8 mouse cellular contexts compared by ENCODE assay signal in genomic region chr17:46160090-46160662, GRCm38 (mm10). TPM values are rescaled to one million over a fixed set of nuclear protein-coding genes. Genes with fewer than 3 reads are reported as not detected.
DNase-seq lines count a peak whose midpoint lies in the region; TF ChIP-seq lines count a peak whose summit lies in the region.

No protein-coding gene starts in this region.

- TF ChIP-seq CTCF in cortical plate, adult 2 months (IDR thresholded peaks at IDR 0.05; ENCODE audit: extremely low read depth, insufficient read depth, low read length): no peak

- peak; percentile 58; the same call in 1 of the 2 replicates for TF ChIP-seq POLR2A in cortical plate, adult 2 months (IDR thresholded peaks at IDR 0.05; ENCODE audit: extremely low read depth, insufficient read depth, low read length)

- H3K27ac ChIP-seq in cortical plate, adult 2 months (ENCODE audit: insufficient read depth, low read length): peak overlapping the region; percentile 79

- no peaks in the 10 kb centered on the region for H3K27me3 ChIP-seq in megakaryocyte, embryonic 14.5 days (replicated peaks)

- peak overlapping the region; percentile 46 for H3K4me3 ChIP-seq in cortical plate, adult 2 months (ENCODE audit: insufficient read depth, low read length)
- peak overlapping the region; percentile 95 for H3K4me3 ChIP-seq in megakaryocyte, embryonic 14.5 days (replicated peaks)

- peaks cover 2% of the 10 kb centered on the region; the same call in 1 of the 2 replicates for H3K4me1 ChIP-seq in cortical plate, adult 2 months (ENCODE audit: control insufficient read depth, insufficient read depth, low read length)
- peaks cover 77% of the 10 kb centered on the region for H3K4me1 ChIP-seq in megakaryocyte, embryonic 14.5 days

- no peaks in the 10 kb centered on the region for H3K9me3 ChIP-seq in megakaryocyte, embryonic 14.5 days

- DNase-seq in ZHBTc4 (ENCODE audit: low read depth, low spot score): peak; percentile 96
- DNase-seq in gastrocnemius, adult 8-10 months (ENCODE audit: low spot score in 2 of 2): peak; percentile 90 to 92
- peak; percentile 77 for DNase-seq in hindlimb bud, embryonic 11.5 days (ENCODE audit: extremely low spot score, low read depth, low spot score)
- peak; percentile 68 to 84 for DNase-seq in left cerebral cortex, adult 8-10 months (ENCODE audit: low spot score in 2 of 2)
- peak; percentile 84 for DNase-seq in right cerebral cortex, postnatal 14 days
- DNase-seq in urinary bladder, postnatal 36 days (ENCODE audit: low spot score in 2 of 2): peak; percentile 91 to 92

- peaks cover 34% of the 10 kb centered on the region for H3K36me3 ChIP-seq in megakaryocyte, embryonic 14.5 days (replicated peaks; ENCODE audit: low read length)

RNA-seq across cellular contexts. Expression of gene Gtpbp2, which starts 0.7 kb away (rescaled TPM):
- 161 and 187 TPM in 2 replicates for polyA plus RNA-seq in cortical plate, adult 2 months (2012; rRNA removed)
- 10 to 100 TPM; 37.0 to 43.9 (median 40.3) TPM for total RNA-seq in gastrocnemius, adult 8-10 months (2022)
- 100 to 1,000 TPM in 3 of 4 experiments, 10 to 100 TPM in 1; 93.8 to 107 (median 103) TPM for total RNA-seq in left cerebral cortex, adult 8-10 months (2022)
- polyA plus RNA-seq in megakaryocyte, embryonic 14.5 days (2012; ENCODE audit: insufficient read depth, low replicate concordance): 65.9 and 69.9 TPM in 2 replicates

RNA-seq across cellular contexts. Expression of gene Mad2l1bp, which starts 6.8 kb away (rescaled TPM):
- 16.0 and 17.6 TPM in 2 replicates for polyA plus RNA-seq in cortical plate, adult 2 months (2012; rRNA removed)
- total RNA-seq in gastrocnemius, adult 8-10 months (2022): 10 to 100 TPM; 14.1 to 26.9 (median 18.9) TPM
- 10 to 100 TPM; 13.0 to 15.8 (median 14.3) TPM for total RNA-seq in left cerebral cortex, adult 8-10 months (2022)
- 8.8 and 18.5 TPM in 2 replicates for polyA plus RNA-seq in megakaryocyte, embryonic 14.5 days (2012; ENCODE audit: insufficient read depth, low replicate concordance)

RNA-seq across cellular contexts. Expression of gene Rsph9, which starts 16.2 kb away (rescaled TPM):
- 27.3 and 29.9 TPM in 2 replicates for polyA plus RNA-seq in cortical plate, adult 2 months (2012; rRNA removed)
- under 1 TPM in 3 of 4 experiments, not detected in 1; 0.34 to 0.58 (median 0.40) TPM for total RNA-seq in gastrocnemius, adult 8-10 months (2022)
- total RNA-seq in left cerebral cortex, adult 8-10 months (2022): 10 to 100 TPM; 17.8 to 21.3 (median 19.5) TPM
- polyA plus RNA-seq in megakaryocyte, embryonic 14.5 days (2012; ENCODE audit: insufficient read depth, low replicate concordance): not detected in 2 replicates

RNA-seq across cellular contexts. Expression of gene Polh, which starts 42.3 kb away (rescaled TPM):
- polyA plus RNA-seq in cortical plate, adult 2 months (2012; rRNA removed): 3.7 and 4.2 TPM in 2 replicates
- 10 to 100 TPM; 12.3 to 16.2 (median 14.3) TPM for total RNA-seq in gastrocnemius, adult 8-10 months (2022)
- total RNA-seq in left cerebral cortex, adult 8-10 months (2022): 1 to 10 TPM; 5.3 to 7.8 (median 6.8) TPM
- polyA plus RNA-seq in megakaryocyte, embryonic 14.5 days (2012; ENCODE audit: insufficient read depth, low replicate concordance): 0.35 and 1.6 TPM in 2 replicates

RNA-seq across cellular contexts. Expression of gene Xpo5, which starts 42.4 kb away (rescaled TPM):
- 40.2 and 41.5 TPM in 2 replicates for polyA plus RNA-seq in cortical plate, adult 2 months (2012; rRNA removed)
- total RNA-seq in gastrocnemius, adult 8-10 months (2022): 10 to 100 TPM in 2 of 4 experiments, 1 to 10 TPM in 2; 8.0 to 10.3 (median 9.6) TPM
- 10 to 100 TPM; 38.3 to 42.7 (median 41.8) TPM for total RNA-seq in left cerebral cortex, adult 8-10 months (2022)
- 2.1 and 4.5 TPM in 2 replicates for polyA plus RNA-seq in megakaryocyte, embryonic 14.5 days (2012; ENCODE audit: insufficient read depth, low replicate concordance)

Comparison
In these comparisons a context has a peak if more than half of its experiments do, and no peak if none do; other contexts are left out.
1. Peak in every context shown above with its lines: DNase-seq, H3K4me3 ChIP-seq and H3K27ac ChIP-seq.
2. RNA of gene Rsph9, which starts 16.2 kb away (total RNA-seq): 17.8 to 21.3 TPM in left cerebral cortex, adult 8-10 months; 0.34 to 0.58 TPM in gastrocnemius, adult 8-10 months; every median in the first group is over 10 times any median in the second.